Mouse (Mus musculus) large intestine, adult 2 months (tissue): ENCODE results near the gene Tnf. TPM values are rescaled to one million over a fixed set of nuclear protein-coding genes. Genes with fewer than 3 reads are reported as not detected.

Experiments used
- DNase-seq: peaks from one replicate; pipeline ENCODE4 v3.0.0-alpha.2; 2012; ENCODE audit warnings: low read depth, low spot score
- WGBS: fragments of 180-500 bp; shearing (Covaris S2); methylation state at CpG from one replicate; pipeline ENCODE4 v1.1.7; 2018; 5-methylcytosine and 5-hydroxymethylcytosine counted together
- polyA plus RNA-seq: library from polyadenylated mRNA; depleted of rRNA; stranded (reverse); fragments of >200 nt; gene quantifications from 2 replicates; pipeline ENCODE4 v1.2.3, GENCODE M21; 2012; rRNA removed

Gene Tnf
- 3.7 and 4.9 TPM in 2 replicates for polyA plus RNA-seq

GRCm38 (mm10) chr17:35201787-35202186 lies at the start of gene Tnf:
Tnf (minus strand) TSS chr17:35202007.
- no peak for DNase-seq
- WGBS = 11% methylated on average over 13 of the region's 13 CpGs

DNA sequence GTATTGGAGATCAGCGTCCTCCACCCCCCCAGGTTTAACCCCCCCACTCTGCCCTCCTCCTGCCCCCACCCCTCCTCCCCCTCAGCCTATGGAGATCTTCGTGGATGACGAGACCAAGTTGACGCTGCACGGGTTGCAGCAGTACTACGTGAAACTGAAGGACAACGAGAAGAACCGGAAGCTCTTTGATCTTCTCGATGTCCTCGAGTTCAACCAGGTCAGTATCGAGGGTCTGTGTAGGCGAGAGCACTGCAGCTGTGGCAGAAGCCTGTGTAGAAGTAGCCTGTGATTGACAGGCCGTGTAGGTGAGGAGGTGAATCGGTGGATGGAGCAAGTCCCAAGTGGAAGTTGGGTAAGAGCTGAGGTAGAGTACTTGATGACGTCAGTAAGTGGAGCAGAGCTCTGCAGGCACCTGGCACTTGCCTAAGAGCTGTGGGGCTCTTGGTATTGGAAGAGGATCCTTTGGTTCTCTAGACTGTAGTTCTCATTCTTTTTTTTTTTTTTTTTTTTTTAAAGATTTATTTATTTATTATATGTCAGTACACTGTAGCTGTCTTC lies 49.4 kb upstream of the Tnf start:
- DNase-seq = no peak
- WGBS = 71% methylated on average over 15 of the region's 15 CpGs

- WGBS = 87% methylated on average over 3 of the region's 3 CpGs
- DNase-seq = no peak
Observed at GRCm38 (mm10) chr17:35250348-35251120, 48.7 kb upstream of the Tnf start.

- no peak for DNase-seq
- 84% methylated on average over 19 of the region's 19 CpGs for WGBS
Observed at GRCm38 (mm10) chr17:35249451-35250197, 47.8 kb upstream of the Tnf start.

DNA sequence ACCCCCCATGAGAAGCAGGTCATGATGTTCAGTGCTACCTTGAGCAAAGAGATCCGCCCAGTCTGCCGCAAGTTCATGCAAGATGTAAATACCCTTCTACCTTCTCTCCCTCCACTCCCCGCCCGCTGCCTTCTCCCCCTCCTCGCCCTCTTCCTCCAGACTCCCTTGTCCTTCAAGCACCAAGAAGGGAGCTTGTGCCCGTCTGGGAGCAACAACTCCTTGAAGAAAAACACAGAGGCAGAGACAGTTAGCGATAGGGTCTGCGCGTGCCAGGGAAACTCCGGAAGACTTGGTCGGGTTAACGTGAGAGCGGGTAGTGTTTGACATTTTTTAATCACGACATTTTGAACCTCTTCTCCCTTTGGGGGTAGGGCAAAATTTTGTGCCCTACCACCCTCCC lies 47.2 kb upstream of the Tnf start:
- no peak for DNase-seq
- WGBS = 84% methylated on average over 14 of the region's 14 CpGs

- no peak for DNase-seq
- WGBS = 82% methylated on average over 7 of the region's 7 CpGs
Observed at GRCm38 (mm10) chr17:35247144-35247543, 45.3 kb upstream of the Tnf start.

- WGBS = 66% methylated on average over 15 of the region's 15 CpGs
- DNase-seq = no peak
Observed at GRCm38 (mm10) chr17:35245731-35246623, 44.2 kb upstream of the Tnf start.

DNA sequence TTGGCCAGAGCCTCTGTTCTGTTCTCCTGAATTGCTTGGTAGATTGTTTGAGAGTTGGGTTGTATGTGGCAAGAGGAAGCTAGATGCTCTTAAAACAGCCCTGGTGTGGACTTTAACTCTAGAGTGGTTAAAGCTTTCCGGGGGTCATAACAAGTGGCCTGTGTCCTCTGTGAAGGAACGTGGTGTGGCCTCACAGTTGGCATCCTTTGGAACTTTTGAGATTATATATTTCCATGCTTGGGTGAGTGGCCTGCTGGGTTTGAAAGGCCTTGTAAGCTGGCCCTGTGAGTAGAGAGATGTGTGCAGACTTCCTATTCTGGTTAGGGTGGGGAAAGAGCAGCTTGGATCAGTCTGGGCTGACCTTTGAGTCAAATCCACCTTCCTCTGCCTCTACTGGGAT lies 43.2 kb upstream of the Tnf start:
- 16% methylated on average over 2 of the region's 2 CpGs for WGBS
- DNase-seq = no peak

DNA sequence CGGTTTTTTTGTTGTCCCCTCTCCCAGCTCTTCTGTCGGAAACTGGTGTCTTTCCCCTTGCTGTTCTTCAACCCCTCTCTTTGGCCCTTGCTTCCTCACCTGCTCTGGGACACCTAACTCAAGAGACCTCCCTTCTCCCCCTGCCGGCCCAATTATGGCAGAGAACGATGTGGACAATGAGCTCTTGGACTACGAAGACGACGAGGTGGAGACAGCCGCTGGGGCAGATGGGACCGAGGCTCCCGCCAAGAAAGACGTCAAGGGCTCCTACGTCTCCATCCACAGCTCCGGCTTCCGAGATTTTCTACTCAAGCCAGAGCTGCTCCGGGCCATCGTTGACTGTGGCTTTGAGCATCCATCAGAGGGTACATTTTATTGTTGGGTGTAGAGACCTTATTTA lies 41.3 kb upstream of the Tnf start:
- 1% methylated on average over 16 of the region's 16 CpGs for WGBS
- DNase-seq = no peak

DNA sequence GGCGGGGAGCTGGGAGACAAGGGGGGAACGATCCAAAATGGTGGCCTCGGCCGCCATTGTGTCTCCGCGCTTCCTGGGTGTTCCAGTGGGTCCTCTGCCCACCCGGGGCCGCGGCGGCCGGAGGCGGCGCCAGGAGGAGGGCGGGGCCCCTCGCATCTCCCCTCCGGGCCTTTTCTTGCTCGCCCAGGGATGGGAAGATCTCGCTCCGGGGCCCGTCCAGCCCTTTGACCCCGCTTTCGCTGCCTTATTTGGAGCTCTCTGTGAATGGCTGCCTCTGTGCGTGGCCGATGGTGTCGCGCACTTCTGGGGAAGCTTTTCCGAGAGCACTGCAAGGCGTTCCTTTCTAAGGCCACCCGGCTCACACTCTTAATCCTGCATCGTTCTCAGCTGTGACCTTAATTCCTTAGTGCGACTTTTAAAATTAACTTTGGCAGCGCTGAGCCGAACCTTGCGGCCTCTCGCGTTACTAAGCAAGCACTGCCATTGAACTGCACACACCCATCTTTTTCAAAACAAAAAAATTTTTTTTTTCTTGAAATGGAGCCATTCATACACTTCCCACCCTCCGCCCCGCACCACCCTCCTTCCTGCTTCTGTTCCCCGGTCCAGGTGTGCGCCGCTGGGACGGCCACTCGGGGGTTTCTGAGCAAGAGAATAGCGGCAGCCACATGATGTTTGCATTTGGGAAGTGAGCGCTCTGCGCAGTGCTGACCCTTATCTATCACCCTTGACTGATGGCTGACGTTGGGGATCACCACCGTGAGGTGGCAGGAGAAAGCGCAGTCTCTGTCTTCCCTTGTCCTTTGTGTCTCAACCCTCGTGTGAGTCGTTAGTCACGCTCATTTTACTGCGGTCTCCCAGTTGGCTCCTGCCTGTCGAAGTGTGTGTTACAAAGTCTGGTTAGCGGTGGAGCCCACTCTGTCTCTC lies 40.5 kb upstream of the Tnf start:
- WGBS = under 1% methylated on average over 55 of the region's 55 CpGs
- no peak for DNase-seq

DNA sequence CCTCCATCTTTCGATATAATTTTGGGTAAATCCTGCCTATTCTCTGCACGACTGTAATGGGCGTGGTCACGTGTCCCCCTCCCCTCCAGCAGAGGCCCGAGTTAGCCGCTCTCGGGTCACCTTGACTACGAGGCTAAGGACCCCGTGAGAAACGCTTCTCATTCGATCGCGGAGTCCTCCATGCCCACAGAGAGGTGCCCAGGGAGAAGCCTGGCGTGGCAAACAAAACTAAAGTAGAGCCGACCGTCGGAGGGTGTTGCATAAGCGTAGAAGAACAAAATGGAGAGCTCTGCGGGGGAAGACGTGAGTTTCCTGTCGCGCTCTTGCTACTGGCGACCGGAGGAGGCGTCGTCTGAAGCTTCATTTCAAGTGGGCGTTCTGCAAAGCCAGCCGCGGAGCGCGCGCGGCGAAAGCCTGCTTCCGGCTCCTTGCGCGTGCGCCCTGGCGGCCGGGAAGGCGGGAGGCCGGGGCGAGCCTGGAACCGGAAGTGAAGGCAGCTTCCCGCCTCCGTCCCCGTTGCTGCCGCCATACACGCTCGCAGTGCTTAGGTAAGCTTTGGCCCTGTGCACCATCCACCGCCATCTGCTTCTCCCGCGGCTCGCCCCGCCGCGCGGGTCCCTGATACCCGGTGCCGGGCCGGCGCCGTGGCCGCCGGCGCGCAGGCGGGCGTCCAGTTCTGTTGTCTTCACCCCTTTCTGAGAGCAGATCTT lies 39.7 kb upstream of the Tnf start, which contains the start of gene Ddx39b:
Ddx39b (plus strand) TSS at position 442 of the 710 bp plus-strand sequence.
- peak; percentile 76 for DNase-seq
- WGBS = under 1% methylated on average over 69 of the region's 69 CpGs

- peak; percentile 59 for DNase-seq
- WGBS = 18% methylated on average over 12 of the region's 12 CpGs
Observed at GRCm38 (mm10) chr17:35240384-35241304, 38.8 kb upstream of the Tnf start.

GRCm38 (mm10) chr17:35239700-35240099 lies 37.9 kb upstream of the Tnf start:
- 77% methylated on average over 5 of the region's 5 CpGs for WGBS
- DNase-seq = no peak

GRCm38 (mm10) chr17:35237504-35237903 lies 35.7 kb upstream of the Tnf start:
- DNase-seq = no peak
- 95% methylated on average over 12 of the region's 12 CpGs for WGBS

DNA sequence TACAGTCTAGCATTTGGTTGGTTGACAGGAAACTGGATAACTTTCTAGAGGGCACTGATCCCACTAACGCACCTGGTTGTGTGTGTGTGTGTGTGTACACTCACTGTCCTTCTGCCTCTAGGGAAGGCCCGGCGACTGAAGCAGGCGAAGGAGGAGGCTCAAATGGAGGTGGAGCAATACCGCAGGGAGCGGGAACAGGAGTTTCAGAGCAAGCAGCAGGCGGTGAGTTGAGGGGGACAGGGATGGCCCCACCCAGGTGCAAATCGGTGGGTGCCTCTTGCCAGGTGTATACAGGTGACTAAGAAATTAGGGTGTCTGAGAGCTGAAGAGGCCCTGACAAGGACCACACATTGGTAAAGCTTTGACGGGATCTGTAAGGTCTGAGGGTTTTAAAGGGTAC lies 35.2 kb upstream of the Tnf start:
- no peak for DNase-seq
- 86% methylated on average over 9 of the region's 9 CpGs for WGBS

- peak; percentile 76 for DNase-seq
- 2% methylated on average over 18 of the region's 18 CpGs for WGBS
Observed at GRCm38 (mm10) chr17:35236390-35236746, 34.6 kb upstream of the Tnf start.
